Comparison of ENCODE assay signal across 15 mouse cellular contexts in genomic region chr5:73399768-73400526, GRCm38 (mm10). TPM values are rescaled to one million over a fixed set of nuclear protein-coding genes. Genes with fewer than 3 reads are reported as not detected.
DNase-seq lines count a peak whose midpoint lies in the region; ATAC-seq and TF ChIP-seq lines count a peak whose summit lies in the region.
"Had no signal": no experiment of that assay in that cellular context is flagged by ENCODE, and none has a peak within 500 bp of the region (broad histone marks: within the 10 kb centered on the region; RNA-seq: fewer than 3 reads in every experiment).

No protein-coding gene starts in this region.

- no peak overlapping the region for H3K4me3 ChIP-seq in lung, postnatal 0 days (ENCODE audit: low read depth, low read length)
- H3K4me3 ChIP-seq in forebrain, embryonic 16.5 days (replicated peaks; ENCODE audit: low read length): no peak overlapping the region
- H3K4me3 ChIP-seq in neural tube, embryonic 14.5 days (ENCODE audit: low read depth, low read length): no peak overlapping the region
- H3K4me3 ChIP-seq: embryonic facial prominence, embryonic 13.5 days; gastrocnemius, adult 2 months had no signal

- TF ChIP-seq EP300 in lung, postnatal 0 days (IDR thresholded peaks at IDR 0.05): no peak

- no peak overlapping the region for H3K27ac ChIP-seq in lung, postnatal 0 days (ENCODE audit: low read length)
- H3K27ac ChIP-seq in forebrain, embryonic 16.5 days (ENCODE audit: low read length): no peak overlapping the region
- 0 out of 2 replicates have a peak overlapping the region, but pooled peaks have one; percentile 34 for H3K27ac ChIP-seq in neural tube, embryonic 14.5 days (ENCODE audit: low read depth, low read length)
- H3K27ac ChIP-seq: embryonic facial prominence, embryonic 13.5 days; gastrocnemius, adult 2 months; kidney, postnatal 0 days had no signal

- peaks cover 4% of the 10 kb centered on the region; the same call in 1 of the 2 replicates for H3K27me3 ChIP-seq in lung, postnatal 0 days (replicated peaks; ENCODE audit: insufficient read depth, low read length)
- H3K27me3 ChIP-seq in forebrain, embryonic 16.5 days (replicated peaks; ENCODE audit: control insufficient read depth, insufficient read depth, low read length): peaks cover 10% of the 10 kb centered on the region
- H3K27me3 ChIP-seq in neural tube, embryonic 14.5 days (ENCODE audit: control insufficient read depth, insufficient read depth, low read length): no peaks in the 10 kb centered on the region

- DNase-seq in lung, postnatal 0 days (ENCODE audit: low spot score): peak; percentile 40
- DNase-seq in lung, postnatal 14 days: no peak
- DNase-seq in NIH3T3 (ENCODE audit: low read depth): peak; percentile 49
- DNase-seq in spleen, adult 12 weeks (ENCODE audit: low spot score): no peak
- no peak for DNase-seq in gastrocnemius, postnatal 10 days
- DNase-seq: cerebellum, adult 18-20 months; gastrocnemius, adult 2 months; thymus, postnatal 25 days had no signal

- no peaks in the 10 kb centered on the region for H3K9me3 ChIP-seq in lung, postnatal 0 days (ENCODE audit: low read length)
- no peaks in the 10 kb centered on the region for H3K9me3 ChIP-seq in forebrain, embryonic 16.5 days (ENCODE audit: control insufficient read depth, low read length)
- no peaks in the 10 kb centered on the region for H3K9me3 ChIP-seq in neural tube, embryonic 14.5 days (ENCODE audit: control insufficient read depth, low read length)
- H3K9me3 ChIP-seq: embryonic facial prominence, embryonic 13.5 days had no signal

- no peak for TF ChIP-seq CTCF in lung, postnatal 0 days (IDR thresholded peaks at IDR 0.05)

- H3K4me1 ChIP-seq in lung, postnatal 0 days (ENCODE audit: insufficient read depth, low read depth, low read length): no peaks in the 10 kb centered on the region
- peaks cover 8% of the 10 kb centered on the region for H3K4me1 ChIP-seq in forebrain, embryonic 16.5 days (replicated peaks; ENCODE audit: control insufficient read depth, insufficient read depth, low read length)
- H3K4me1 ChIP-seq in neural tube, embryonic 14.5 days (ENCODE audit: control insufficient read depth, insufficient read depth, low read length): peaks cover 8% of the 10 kb centered on the region; the same call in 1 of the 2 replicates

- no peak overlapping the region for H3K9ac ChIP-seq in lung, postnatal 0 days (replicated peaks; ENCODE audit: low read depth)
- H3K9ac ChIP-seq in forebrain, embryonic 16.5 days (replicated peaks; ENCODE audit: low read depth, low read length): no peak overlapping the region
- no peak overlapping the region for H3K9ac ChIP-seq in neural tube, embryonic 14.5 days (replicated peaks; ENCODE audit: low read depth, low read length)
- H3K9ac ChIP-seq: embryonic facial prominence, embryonic 13.5 days had no signal

- 32% methylated on average over 7 of the region's 7 CpGs for WGBS in lung, postnatal 0 days
- 17% methylated on average over 7 of the region's 7 CpGs for WGBS in forebrain, embryonic 16.5 days
- WGBS in neural tube, embryonic 14.5 days: 34% methylated on average over 7 of the region's 7 CpGs

- H3K4me2 ChIP-seq in lung, postnatal 0 days (replicated peaks; ENCODE audit: low read depth, low read length): no peak overlapping the region
- H3K4me2 ChIP-seq in forebrain, embryonic 16.5 days (ENCODE audit: low read length): 0 out of 2 replicates have a peak overlapping the region, but pooled peaks have one; percentile 5
- H3K4me2 ChIP-seq in neural tube, embryonic 14.5 days (ENCODE audit: low read depth, low read length): no peak overlapping the region
- H3K4me2 ChIP-seq: embryonic facial prominence, embryonic 13.5 days; liver, embryonic 11.5 days had no signal

- no peaks in the 10 kb centered on the region for H3K36me3 ChIP-seq in lung, postnatal 0 days (ENCODE audit: insufficient read depth, low read length)
- no peaks in the 10 kb centered on the region for H3K36me3 ChIP-seq in forebrain, embryonic 16.5 days (ENCODE audit: control insufficient read depth, insufficient read depth)
- no peaks in the 10 kb centered on the region for H3K36me3 ChIP-seq in neural tube, embryonic 14.5 days (ENCODE audit: control insufficient read depth, insufficient read depth, low read length)
- H3K36me3 ChIP-seq: embryonic facial prominence, embryonic 13.5 days had no signal

- no peak for ATAC-seq in lung, postnatal 0 days
- ATAC-seq in forebrain, embryonic 16.5 days: peak; percentile 87
- peak; percentile 92 for ATAC-seq in neural tube, embryonic 14.5 days (ENCODE audit: low read depth)
- ATAC-seq in erythroid progenitor cell, adult 5-6 weeks (replicated peaks; ENCODE audit: low FRiP score, poor library complexity, severe bottlenecking): no peak

RNA-seq across cellular contexts. Expression of gene Cwh43, which starts 5.9 kb away (rescaled TPM):
- polyA plus RNA-seq in lung, postnatal 0 days (2015; fragmentation: Nextera tagmentation; extraction: Ambion mirVana): 0.08 TPM in 1 of 2 replicates, not detected in the other
- 0.17 TPM in 1 of 2 replicates, not detected in the other for polyA plus RNA-seq in forebrain, embryonic 16.5 days (2015; fragmentation: Nextera tagmentation; extraction: Ambion mirVana)
- 0.55 and 0.88 TPM in 2 replicates for polyA plus RNA-seq in neural tube, embryonic 14.5 days (2014; fragmentation: Nextera tagmentation; extraction: Ambion mirVana)
- not detected for total RNA-seq in gastrocnemius, postnatal 10 days (2021)
- not detected in 2 replicates for total RNA-seq in erythroid progenitor cell, adult 5-6 weeks (2015; ENCODE audit: low replicate concordance)
- total RNA-seq in erythroid progenitor cell, adult 5-6 weeks (2017; ENCODE audit: low replicate concordance): not detected in 2 replicates
- total RNA-seq: adrenal gland, adult 18-20 months; gastrocnemius, adult 2 months had no signal
- polyA plus RNA-seq: liver, embryonic 11.5 days had no signal

RNA-seq across cellular contexts. Expression of gene Ociad2, which starts 59.1 kb away (rescaled TPM):
- 35.9 and 47.2 TPM in 2 replicates for polyA plus RNA-seq in lung, postnatal 0 days (2015; fragmentation: Nextera tagmentation; extraction: Ambion mirVana)
- polyA plus RNA-seq in forebrain, embryonic 16.5 days (2015; fragmentation: Nextera tagmentation; extraction: Ambion mirVana): 21.5 and 22.6 TPM in 2 replicates
- polyA plus RNA-seq in neural tube, embryonic 14.5 days (2014; fragmentation: Nextera tagmentation; extraction: Ambion mirVana): 22.0 and 22.5 TPM in 2 replicates
- 10 to 100 TPM; 33.0 to 36.0 TPM for total RNA-seq in gastrocnemius, postnatal 10 days (2021)
- total RNA-seq in erythroid progenitor cell, adult 5-6 weeks (2015; ENCODE audit: low replicate concordance): not detected in 2 replicates
- total RNA-seq in erythroid progenitor cell, adult 5-6 weeks (2017; ENCODE audit: low replicate concordance): 1.1 TPM in 1 of 2 replicates, not detected in the other

Comparison
In these comparisons a context has a peak if more than half of its experiments do, and no peak if none do; other contexts are left out.
1. DNase-seq: peak in lung, postnatal 0 days (single experiment) and NIH3T3 (single experiment); none in lung, postnatal 14 days (single experiment), spleen, adult 12 weeks (single experiment) and gastrocnemius, postnatal 10 days (single experiment).
2. ATAC-seq: peak in forebrain, embryonic 16.5 days (single experiment) and neural tube, embryonic 14.5 days (single experiment); none in lung, postnatal 0 days (single experiment) and erythroid progenitor cell, adult 5-6 weeks (single experiment).